Mouse (Mus musculus): ENCODE results near the gene Lyg1.

- no peak for TF ChIP-seq POLR2A (IDR thresholded peaks at IDR 0.05; ENCODE audit: extremely low read depth, insufficient read depth, low read length)
- TF ChIP-seq CTCF (IDR thresholded peaks at IDR 0.05; ENCODE audit: low read depth, low read length) = no peak
These were observed 2.8 kb downstream of the Lyg1 start for GRCm38 (mm10) chr1:37954786-37955185.

Data from liver, adult 2 months (tissue).